Mouse (Mus musculus) megakaryocyte, adult 5-6 weeks (primary cell): ENCODE data around the gene Tmem191c. TPM values are rescaled to one million over a fixed set of nuclear protein-coding genes. Genes with fewer than 3 reads are reported as not detected.
"Not testable (repeated sequence)": the region's sequence is repeated elsewhere in the genome, so short reads cannot be mapped to it uniquely, and the experiment has no call there.

Experiments
- ATAC-seq: 2 replicates; pipeline ENCODE4 v1.8.0; 2016; ENCODE audit warnings: mild to moderate bottlenecking, inconsistent platforms; ENCODE audit not compliant: poor library complexity, severe bottlenecking
- total RNA-seq, 2 experiments: library from RNA; stranded (forward) in 1 of 2; stranded (reverse) in 1 of 2; fragments of 153-499, 151-499 nt in 1 of 2; fragments of 221-1000, 200-1000 nt in 1 of 2; gene quantifications; 2 replicates each; pipeline versions ENCODE4 v1.2.3 to v1.2.4; 2015 to 2017

The Tmem191c gene
- total RNA-seq (2015): 1.0 and 2.1 TPM in 2 replicates
- 2.9 and 4.1 TPM in 2 replicates for total RNA-seq (2017)

GRCm38 (mm10) chr16:17275721-17276120 is at the start of gene Tmem191c:
Gene Tmem191c, plus strand, starts transcription at chr16:17276077.
- ATAC-seq: no peak

GRCm38 (mm10) chr16:17226496-17226895 is 49.4 kb upstream of the Tmem191c start:
- no peak for ATAC-seq

- ATAC-seq: not testable (repeated sequence)
Measured at GRCm38 (mm10) chr16:17231523-17231922, 44.4 kb upstream of the Tmem191c start.

- ATAC-seq: peak; percentile 98
Measured at GRCm38 (mm10) chr16:17232794-17233701, 42.8 kb upstream of the Tmem191c start, which contains the start of gene Hic2. Gene Hic2, plus strand, starts transcription at chr16:17233572.

- ATAC-seq: peak; percentile 48
Measured at GRCm38 (mm10) chr16:17233702-17234498, 42.0 kb upstream of the Tmem191c start.

- ATAC-seq: no peak
Measured at GRCm38 (mm10) chr16:17234499-17234895, 41.4 kb upstream of the Tmem191c start.

- ATAC-seq: no peak
Measured at GRCm38 (mm10) chr16:17234916-17235665, 40.8 kb upstream of the Tmem191c start.

- ATAC-seq: no peak
Measured at GRCm38 (mm10) chr16:17237634-17238033, 38.2 kb upstream of the Tmem191c start.

GRCm38 (mm10) chr16:17239409-17239808 is 36.5 kb upstream of the Tmem191c start:
- ATAC-seq: no peak

- no peak for ATAC-seq
Measured at GRCm38 (mm10) chr16:17243731-17244130, 32.1 kb upstream of the Tmem191c start.

GRCm38 (mm10) chr16:17244996-17245395 is 30.9 kb upstream of the Tmem191c start:
- no peak for ATAC-seq

GRCm38 (mm10) chr16:17247727-17248126 is 28.1 kb upstream of the Tmem191c start:
- no peak for ATAC-seq

- ATAC-seq: peak; percentile 85
Measured at GRCm38 (mm10) chr16:17249135-17249534, 26.7 kb upstream of the Tmem191c start.

GRCm38 (mm10) chr16:17251539-17251938 is 24.3 kb upstream of the Tmem191c start:
- no peak for ATAC-seq

- ATAC-seq: 0 out of 2 replicates have a peak, but pooled peaks have one; percentile 43
Measured at GRCm38 (mm10) chr16:17252086-17252726, 23.7 kb upstream of the Tmem191c start.

GRCm38 (mm10) chr16:17252841-17253240 is 23.0 kb upstream of the Tmem191c start:
- ATAC-seq: no peak

- no peak for ATAC-seq
Measured at GRCm38 (mm10) chr16:17254005-17254597, 21.8 kb upstream of the Tmem191c start.

GRCm38 (mm10) chr16:17255270-17255669 is 20.6 kb upstream of the Tmem191c start:
- ATAC-seq: no peak

- 0 out of 2 replicates have a peak, but pooled peaks have one; percentile 24 for ATAC-seq
Measured at GRCm38 (mm10) chr16:17257359-17257821, 18.5 kb upstream of the Tmem191c start.

GRCm38 (mm10) chr16:17258917-17259316 is 17.0 kb upstream of the Tmem191c start:
- no peak for ATAC-seq
